Comparison of ENCODE assay signal across 11 mouse cellular contexts in genomic region chr7:83443596-83444278, GRCm38 (mm10).
DNase-seq lines count a peak whose midpoint lies in the region; ATAC-seq and TF ChIP-seq lines count a peak whose summit lies in the region.
"Had no signal": no experiment of that assay in that cellular context is flagged by ENCODE, and none has a peak within 500 bp of the region (broad histone marks: within the 10 kb centered on the region; RNA-seq: fewer than 3 reads in every experiment).

No protein-coding gene starts in this region.

- H3K27me3 ChIP-seq in heart, embryonic 13.5 days (replicated peaks): no peaks in the 10 kb centered on the region
- no peaks in the 10 kb centered on the region for H3K27me3 ChIP-seq in neural tube, embryonic 15.5 days (replicated peaks)
- no peaks in the 10 kb centered on the region for H3K27me3 ChIP-seq in limb, embryonic 14.5 days (ENCODE audit: control insufficient read depth, insufficient read depth, low read length)

- no peak for TF ChIP-seq POLR2A in limb, embryonic 14.5 days (IDR thresholded peaks at IDR 0.05; ENCODE audit: borderline replicate concordance, extremely low read depth, insufficient read depth, insufficient read length)

- no peak for DNase-seq in heart, postnatal 25 days (ENCODE audit: low spot score)
- DNase-seq in neural tube, embryonic 10.5 days (ENCODE audit: extremely low spot score, low spot score): peak; percentile 80
- DNase-seq in limb, embryonic 14.5 days (ENCODE audit: low spot score): peak; percentile 90
- DNase-seq in cerebellum, postnatal 36 days: no peak
- DNase-seq in cerebellum, adult 11-12 months: no peak
- no peak for DNase-seq in gastrocnemius, adult 18-20 months (ENCODE audit: low spot score)

- 41% methylated on average over 16 of the region's 16 CpGs for WGBS in heart, embryonic 13.5 days
- 30% methylated on average over 16 of the region's 16 CpGs for WGBS in neural tube, embryonic 15.5 days
- WGBS in limb, embryonic 14.5 days: 17% methylated on average over 16 of the region's 16 CpGs

- H3K4me1 ChIP-seq in heart, embryonic 13.5 days: peaks cover 44% of the 10 kb centered on the region
- H3K4me1 ChIP-seq in neural tube, embryonic 15.5 days: peaks cover 11% of the 10 kb centered on the region; the same call in 1 of the 2 replicates
- peaks cover 24% of the 10 kb centered on the region for H3K4me1 ChIP-seq in limb, embryonic 14.5 days (ENCODE audit: control insufficient read depth, insufficient read depth, low read length)

- no peak overlapping the region for H3K9ac ChIP-seq in heart, embryonic 13.5 days
- no peak overlapping the region for H3K9ac ChIP-seq in neural tube, embryonic 15.5 days (replicated peaks)
- H3K9ac ChIP-seq in limb, embryonic 14.5 days (ENCODE audit: low read depth, low read length, severe bottlenecking): no peak overlapping the region

- no peaks in the 10 kb centered on the region for H3K9me3 ChIP-seq in heart, embryonic 13.5 days
- no peaks in the 10 kb centered on the region for H3K9me3 ChIP-seq in neural tube, embryonic 15.5 days (replicated peaks)
- H3K9me3 ChIP-seq in limb, embryonic 14.5 days (ENCODE audit: control insufficient read depth, low read length): no peaks in the 10 kb centered on the region

- no peak overlapping the region for H3K4me2 ChIP-seq in heart, embryonic 13.5 days
- no peak overlapping the region for H3K4me2 ChIP-seq in neural tube, embryonic 15.5 days
- H3K4me2 ChIP-seq in limb, embryonic 14.5 days (replicated peaks; ENCODE audit: low read depth, low read length, severe bottlenecking): peak overlapping the region; percentile 28; the same call in 1 of the 2 replicates

- H3K36me3 ChIP-seq in heart, embryonic 13.5 days: no peaks in the 10 kb centered on the region
- H3K36me3 ChIP-seq in neural tube, embryonic 15.5 days: no peaks in the 10 kb centered on the region
- no peaks in the 10 kb centered on the region for H3K36me3 ChIP-seq in limb, embryonic 14.5 days (ENCODE audit: control insufficient read depth, insufficient read depth, low read length)

- peak; percentile 51; the same call in 1 of the 2 replicates for ATAC-seq in heart, embryonic 13.5 days (ENCODE audit: extremely low read depth, insufficient number of reproducible peaks, low FRiP score, low TSS enrichment)
- ATAC-seq in neural tube, embryonic 15.5 days (ENCODE audit: low FRiP score): no peak; the same call in 1 of the 2 replicates
- ATAC-seq in limb, embryonic 14.5 days (ENCODE audit: low FRiP score, low read depth): peak; percentile 87
- ATAC-seq: activated CD4-positive, CD25-positive, alpha-beta regulatory T cell, adult 4 months had no signal

- intact Hi-C loops in heart, postnatal 25 days (cut with DNase I): no loop called here

- H3K27ac ChIP-seq in heart, embryonic 13.5 days (replicated peaks): peak overlapping the region; percentile 87
- H3K27ac ChIP-seq in neural tube, embryonic 15.5 days (replicated peaks): no peak overlapping the region
- peak overlapping the region; percentile 71 for H3K27ac ChIP-seq in limb, embryonic 14.5 days (replicated peaks; ENCODE audit: low read depth, low read length)
- H3K27ac ChIP-seq: left cerebral cortex, adult 2 months had no signal

- no peak overlapping the region for H3K4me3 ChIP-seq in heart, embryonic 13.5 days
- H3K4me3 ChIP-seq in neural tube, embryonic 15.5 days (replicated peaks): no peak overlapping the region
- H3K4me3 ChIP-seq in limb, embryonic 14.5 days (replicated peaks; ENCODE audit: low read length): no peak overlapping the region
- H3K4me3 ChIP-seq: left cerebral cortex, adult 2 months; myocyte had no signal

Comparison
In these comparisons a context has a peak if more than half of its experiments do, and no peak if none do; other contexts are left out.
1. DNase-seq: peak in neural tube, embryonic 10.5 days (single experiment) and limb, embryonic 14.5 days (single experiment); none in heart, postnatal 25 days (single experiment), cerebellum, postnatal 36 days (0 of 2), cerebellum, adult 11-12 months (single experiment) and gastrocnemius, adult 18-20 months (single experiment).